ENCODE assay signal across 9 mouse cellular contexts in the genomic region with DNA sequence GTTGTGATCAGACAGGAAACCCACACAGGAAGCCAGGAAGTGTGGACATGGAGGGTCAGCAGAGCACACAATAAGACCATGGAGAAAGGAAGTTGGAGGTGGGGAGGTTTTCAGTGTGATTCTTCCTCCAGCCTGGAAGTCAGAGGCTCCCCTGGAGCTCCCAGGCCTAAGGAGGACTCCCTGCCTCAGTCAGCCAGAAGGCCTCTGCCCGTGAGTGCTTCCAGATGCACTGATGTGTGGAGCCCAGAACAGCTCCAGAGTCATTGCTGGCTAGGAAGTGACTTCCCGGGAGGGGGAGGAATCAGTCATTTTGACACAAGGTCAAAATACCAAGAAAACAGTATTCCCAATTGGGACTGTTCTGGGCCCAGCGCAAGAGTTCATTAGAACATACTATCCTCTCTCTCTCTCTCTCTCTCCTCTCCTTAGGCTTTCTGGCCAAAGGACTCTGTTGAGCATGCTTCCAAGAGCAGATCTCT.
DNase-seq lines count a peak whose midpoint lies in the region; ATAC-seq and TF ChIP-seq lines count a peak whose summit lies in the region.
"Had no signal": no experiment of that assay in that cellular context is flagged by ENCODE, and none has a peak within 500 bp of the region (broad histone marks: within the 10 kb centered on the region; RNA-seq: fewer than 3 reads in every experiment).

No protein-coding gene starts in this region.

- H3K36me3 ChIP-seq in liver, embryonic 16.5 days (ENCODE audit: control insufficient read depth, insufficient read depth), result no peaks in the 10 kb centered on the region
- 0 out of 2 replicates have a peak, but pooled peaks cover 4% of the 10 kb centered on the region for H3K36me3 ChIP-seq in heart, adult 2 months (ENCODE audit: control insufficient read depth, insufficient read depth, low read length)
- no peaks in the 10 kb centered on the region for H3K36me3 ChIP-seq in kidney, embryonic 14.5 days (ENCODE audit: control insufficient read depth, insufficient read depth, low read length)
- H3K36me3 ChIP-seq in midbrain, embryonic 14.5 days (ENCODE audit: control insufficient read depth, insufficient read depth, low read length), result no peaks in the 10 kb centered on the region

- no peak for TF ChIP-seq CTCF in heart, adult 2 months (IDR thresholded peaks at IDR 0.05)

- H3K9ac ChIP-seq in liver, embryonic 16.5 days (ENCODE audit: low read depth, low read length), result no peak overlapping the region
- H3K9ac ChIP-seq in heart, adult 2 months (ENCODE audit: low read depth, low read length), result no peak overlapping the region
- H3K9ac ChIP-seq in kidney, embryonic 14.5 days (ENCODE audit: low read depth, low read length), result no peak overlapping the region
- H3K9ac ChIP-seq in midbrain, embryonic 14.5 days (replicated peaks; ENCODE audit: low read length), result no peak overlapping the region

- H3K9me3 ChIP-seq in liver, embryonic 16.5 days (replicated peaks; ENCODE audit: control insufficient read depth, low read length), result no peaks in the 10 kb centered on the region
- H3K9me3 ChIP-seq in kidney, embryonic 14.5 days (ENCODE audit: control insufficient read depth, low read length), result no peaks in the 10 kb centered on the region
- no peaks in the 10 kb centered on the region for H3K9me3 ChIP-seq in midbrain, embryonic 14.5 days (ENCODE audit: control insufficient read depth, low read length)

- intact Hi-C loops in heart, adult 2 months (cut with DNase I), result loop anchor here (10.0 kb wide), 2 partner anchors 786 to 1356 kb away; no protein-coding TSS in a partner anchor

- H3K4me3 ChIP-seq in liver, embryonic 16.5 days (ENCODE audit: low read depth, low read length), result no peak overlapping the region
- H3K4me3 ChIP-seq in heart, adult 2 months, result no peak overlapping the region
- no peak overlapping the region for H3K4me3 ChIP-seq in kidney, embryonic 14.5 days (ENCODE audit: low read length)
- H3K4me3 ChIP-seq in midbrain, embryonic 14.5 days (replicated peaks; ENCODE audit: low read depth, low read length), result no peak overlapping the region
- H3K4me3 ChIP-seq: myocyte had no signal

- no peak overlapping the region for H3K4me2 ChIP-seq in liver, embryonic 16.5 days (ENCODE audit: low read depth, low read length)
- H3K4me2 ChIP-seq in kidney, embryonic 14.5 days (replicated peaks; ENCODE audit: low read depth, low read length), result no peak overlapping the region
- no peak overlapping the region for H3K4me2 ChIP-seq in midbrain, embryonic 14.5 days (ENCODE audit: low read length)

- TF ChIP-seq POLR2A in heart, adult 2 months (IDR thresholded peaks at IDR 0.05; ENCODE audit: insufficient read depth, low read depth, low read length), result peak; percentile 59

- H3K27ac ChIP-seq in liver, embryonic 16.5 days (ENCODE audit: low read length), result no peak overlapping the region
- H3K27ac ChIP-seq in heart, adult 2 months, result peak overlapping the region; percentile 64
- peak overlapping the region; percentile 56; the same call in 1 of the 2 replicates for H3K27ac ChIP-seq in kidney, embryonic 14.5 days (ENCODE audit: low read depth, low read length)
- peak overlapping the region; percentile 75 for H3K27ac ChIP-seq in midbrain, embryonic 14.5 days (replicated peaks; ENCODE audit: low read depth, low read length)

- DNase-seq in liver, result no peak
- peak; percentile 70 to 82 for DNase-seq in heart, adult 2 months
- no peak for DNase-seq in midbrain, embryonic 14.5 days
- DNase-seq in urinary bladder, postnatal 36 days (ENCODE audit: low spot score in 2 of 2), result no peak
- no peak for DNase-seq in right cerebral cortex, postnatal 25 days
- no peak for DNase-seq in spleen, postnatal 10 days (ENCODE audit: low spot score in 2 of 2)

- 28% methylated on average over 3 of the region's 3 CpGs for WGBS in liver, embryonic 16.5 days (ENCODE audit: insufficient replicate concordance)
- WGBS in heart, adult 2 months, result 33% methylated on average over 3 of the region's 3 CpGs
- WGBS in kidney, embryonic 14.5 days, result 18% methylated on average over 3 of the region's 3 CpGs
- 70% methylated on average over 3 of the region's 3 CpGs for WGBS in midbrain, embryonic 14.5 days

- no peaks in the 10 kb centered on the region for H3K4me1 ChIP-seq in liver, embryonic 16.5 days (ENCODE audit: control insufficient read depth, low read depth, low read length)
- H3K4me1 ChIP-seq in heart, adult 2 months (ENCODE audit: control insufficient read depth, insufficient read depth, low read length), result peaks cover 13% of the 10 kb centered on the region
- H3K4me1 ChIP-seq in kidney, embryonic 14.5 days (ENCODE audit: control insufficient read depth, insufficient read depth, low read length), result peaks cover 13% of the 10 kb centered on the region; the same call in 1 of the 2 replicates
- peaks cover 17% of the 10 kb centered on the region; the same call in 1 of the 2 replicates for H3K4me1 ChIP-seq in midbrain, embryonic 14.5 days (ENCODE audit: control insufficient read depth, insufficient read depth, low read length)

- H3K79me2 ChIP-seq in heart, adult 2 months (replicated peaks; ENCODE audit: control insufficient read depth, insufficient read depth, low read length), result no peaks in the 10 kb centered on the region; the same call in 1 of the 2 replicates

- ATAC-seq in liver, embryonic 16.5 days (ENCODE audit: low read depth), result peak; percentile 39; the same call in 1 of the 2 replicates
- peak; percentile 63; the same call in 1 of the 2 replicates for ATAC-seq in kidney, embryonic 14.5 days (ENCODE audit: low FRiP score, low TSS enrichment)
- ATAC-seq in midbrain, embryonic 14.5 days (ENCODE audit: low FRiP score, low TSS enrichment), result no peak

- 0 out of 2 replicates have a peak, but pooled peaks have one; percentile 33 for TF ChIP-seq EP300 in heart, adult 2 months (IDR thresholded peaks at IDR 0.05; ENCODE audit: insufficient read depth, low read depth, low read length)

- peaks cover 4% of the 10 kb centered on the region for H3K27me3 ChIP-seq in liver, embryonic 16.5 days (ENCODE audit: control insufficient read depth, insufficient read depth, low read depth, low read length)
- no peaks in the 10 kb centered on the region for H3K27me3 ChIP-seq in heart, adult 2 months (ENCODE audit: control insufficient read depth, insufficient read depth, low read length)
- H3K27me3 ChIP-seq in kidney, embryonic 14.5 days (ENCODE audit: control insufficient read depth, insufficient read depth, low read length), result peaks cover 20% of the 10 kb centered on the region
- peaks cover 15% of the 10 kb centered on the region for H3K27me3 ChIP-seq in midbrain, embryonic 14.5 days (ENCODE audit: control insufficient read depth, insufficient read depth, low read length)

Comparison
In these comparisons a context has a peak if more than half of its experiments do, and no peak if none do; other contexts are left out.
1. DNase-seq: peak in heart, adult 2 months (2 of 2); none in liver (single experiment), midbrain, embryonic 14.5 days (single experiment), urinary bladder, postnatal 36 days (0 of 2), right cerebral cortex, postnatal 25 days (single experiment) and spleen, postnatal 10 days (0 of 2).